Mouse (Mus musculus) inflammation-experienced regulatory T-cells, adult 6 months (primary cell): Measurements from ENCODE around the gene Hsd17b14. TPM values are rescaled to one million over a fixed set of nuclear protein-coding genes. Genes with fewer than 3 reads are reported as not detected.

Source experiments
- ATAC-seq: one replicate; pipeline ENCODE4 v1.8.0; 2017
- polyA plus RNA-seq, 3 experiments: library from polyadenylated mRNA; unstranded; fragments of 100-300 nt; shearing (Covaris generic); gene quantifications; one replicate each; pipeline ENCODE4 v1.2.1; 2017

Hsd17b14 gene
- polyA plus RNA-seq, 3 experiments from 2014 or later: 0.82 to 0.95 (median 0.91) TPM

GRCm38 (mm10) chr7:45567780-45568516, 13.3 kb downstream of the Hsd17b14 start:
- ATAC-seq: peak; percentile 96

DNA sequence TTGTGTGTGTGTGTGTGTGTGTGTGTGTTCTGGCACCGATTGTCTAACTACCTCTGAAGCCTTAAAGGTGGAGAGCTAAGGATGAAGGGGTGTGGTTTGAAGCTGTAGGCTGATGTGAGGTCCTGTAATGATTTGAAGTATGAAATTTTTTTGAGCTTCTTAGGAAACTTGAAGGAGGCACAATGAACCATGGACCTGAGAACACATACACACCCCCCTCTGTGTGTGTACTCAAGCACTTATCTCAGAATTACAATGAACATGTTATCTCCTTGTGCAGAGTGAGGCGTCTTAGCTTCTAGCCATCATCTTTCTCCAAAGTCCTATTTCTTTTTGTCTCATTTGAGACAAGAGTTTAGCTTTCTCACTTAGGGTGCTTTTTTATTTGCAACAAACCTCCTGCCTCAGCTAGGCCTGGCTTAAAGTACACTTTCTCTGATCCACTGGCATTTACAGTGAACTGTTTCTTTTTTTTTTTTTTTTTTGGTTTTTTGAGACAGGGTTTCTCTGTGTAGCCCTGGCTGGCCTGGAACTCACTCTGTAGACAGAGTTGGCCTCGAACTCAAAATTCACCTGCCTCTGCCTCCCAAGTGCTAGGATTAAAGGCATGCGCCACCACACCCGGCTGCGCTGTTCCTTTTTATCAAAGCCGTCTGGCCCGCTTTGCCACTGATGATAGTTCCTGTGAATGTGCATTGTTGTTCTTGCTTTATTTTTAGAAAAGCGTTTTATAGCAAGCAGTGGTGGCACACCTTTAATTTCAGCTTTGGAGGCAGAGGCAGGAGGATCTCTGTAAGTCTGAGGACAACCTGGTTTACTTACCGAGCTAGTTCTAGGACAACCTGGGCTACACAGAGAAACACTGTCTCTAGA, 14.1 kb downstream of the Hsd17b14 start:
- no peak for ATAC-seq

DNA sequence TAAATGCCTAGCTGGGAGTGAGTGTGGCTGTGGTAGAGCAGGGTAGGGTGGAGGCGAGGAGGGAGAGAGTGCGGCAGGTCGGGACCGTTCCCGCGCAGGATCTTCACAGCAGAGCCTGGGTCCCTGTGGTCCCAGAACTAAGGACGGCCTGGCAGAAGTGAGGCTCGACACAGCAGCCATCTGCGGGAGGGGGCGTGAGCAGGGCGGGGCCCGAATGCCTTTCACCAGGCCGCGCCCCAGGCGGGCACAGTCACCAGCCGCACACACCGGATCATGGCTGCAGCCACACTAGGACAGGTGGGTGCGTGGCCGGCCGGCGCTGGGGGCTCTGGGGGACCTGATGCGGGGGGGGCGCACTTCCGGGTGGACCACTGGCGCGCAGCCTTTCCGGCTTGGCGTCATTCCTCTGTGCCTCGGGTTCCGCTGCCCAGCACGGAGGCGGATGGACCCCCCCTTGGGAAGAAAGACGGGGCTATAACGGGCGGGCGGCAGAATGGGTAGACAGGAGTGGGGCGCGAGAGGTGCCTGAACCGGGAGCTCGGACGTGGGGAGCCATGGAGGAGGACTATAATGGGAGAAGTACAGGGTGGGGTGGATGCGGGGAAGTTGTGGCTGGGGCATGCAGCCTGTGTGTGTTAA, 15.5 kb downstream of the Hsd17b14 start, which contains the start of gene Bcat2:
Gene Bcat2 (plus strand): TSS at position 51 of the 639 bp plus-strand sequence.
- ATAC-seq: peak; percentile 67

DNA sequence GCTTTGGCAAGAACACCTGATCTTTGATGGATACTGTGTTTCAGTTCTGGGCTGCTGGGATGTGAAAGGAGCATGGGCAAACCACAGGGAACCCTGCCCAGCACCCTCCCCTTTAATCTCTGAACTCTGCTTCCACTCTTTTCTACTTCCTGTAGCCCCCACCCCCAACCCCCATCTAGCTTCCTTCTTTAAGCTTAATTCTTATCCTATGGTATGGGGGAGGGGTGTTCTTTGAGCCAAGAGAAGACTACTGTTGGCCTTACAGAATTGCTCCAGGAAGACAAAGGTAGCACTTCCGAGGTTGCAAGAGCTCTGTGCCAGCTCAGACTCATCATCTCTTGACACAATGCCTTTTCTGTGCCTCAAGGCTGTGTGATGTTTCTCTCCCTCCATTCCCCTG, 17.3 kb downstream of the Hsd17b14 start:
- no peak for ATAC-seq

GRCm38 (mm10) chr7:45573954-45574353, 19.3 kb downstream of the Hsd17b14 start:
- ATAC-seq: no peak

DNA sequence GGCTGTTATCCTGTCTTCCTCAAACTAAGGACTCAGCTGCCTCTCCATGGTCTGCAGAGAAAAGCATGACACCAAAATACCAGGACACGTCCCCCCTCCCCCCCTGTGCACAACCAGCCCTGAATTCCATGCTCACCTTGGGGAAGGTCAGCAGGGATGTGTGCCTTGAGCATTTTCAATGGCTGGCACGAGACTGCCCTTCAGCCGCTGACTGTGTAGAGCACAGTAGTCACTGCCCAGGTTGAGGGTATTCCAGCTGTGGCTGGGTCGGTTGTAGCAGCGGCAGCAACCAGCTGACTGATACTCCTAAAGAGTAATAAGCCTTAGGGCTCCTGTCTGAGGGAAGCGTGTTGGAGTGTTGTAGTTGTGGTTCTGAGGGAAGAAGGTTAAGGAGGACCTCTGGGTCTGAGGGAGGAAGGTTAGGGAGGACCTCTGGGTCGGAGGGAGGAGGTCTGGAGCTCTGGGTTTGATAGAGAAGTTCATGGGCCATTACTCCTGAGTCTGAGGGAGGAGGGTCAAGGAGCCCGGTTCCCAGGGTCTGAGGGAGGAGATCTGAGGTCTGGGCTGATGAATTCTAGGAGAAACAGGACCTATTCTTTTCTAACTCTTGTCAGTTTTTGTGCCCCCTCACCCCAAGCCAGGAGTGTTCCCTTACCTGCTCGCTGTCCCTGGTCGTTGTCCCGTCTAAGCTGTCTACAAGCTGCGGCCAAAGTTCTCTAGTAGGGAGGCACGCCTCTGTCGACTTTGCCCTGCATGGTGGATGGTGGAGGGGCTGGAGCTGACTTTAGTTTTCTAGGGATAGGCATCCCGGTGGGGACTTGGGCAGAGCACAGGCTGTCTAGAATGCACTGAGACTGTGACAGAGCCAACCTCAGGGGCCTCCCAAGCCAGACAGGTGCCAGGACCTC, 20.0 kb downstream of the Hsd17b14 start:
- ATAC-seq: no peak

DNA sequence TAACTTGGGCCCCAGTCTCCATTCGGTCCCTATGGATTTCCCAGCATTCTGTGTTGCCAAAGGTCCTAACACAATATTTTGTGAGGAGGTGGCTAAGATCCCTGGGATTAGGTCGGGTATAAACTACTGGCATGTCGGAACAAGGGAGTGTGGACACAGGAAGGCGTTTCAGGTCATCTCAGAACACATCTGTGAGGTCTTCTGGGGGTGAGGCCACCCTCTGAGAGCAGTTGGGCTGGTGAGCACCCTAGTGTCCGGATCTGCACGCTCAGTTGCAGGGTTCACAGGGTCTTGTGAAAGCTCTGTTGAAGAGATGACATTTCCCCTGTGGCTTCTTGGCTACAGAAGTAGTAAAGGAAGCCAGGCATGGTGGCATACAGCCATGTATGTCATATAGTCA, 31.2 kb downstream of the Hsd17b14 start:
- no peak for ATAC-seq

DNA sequence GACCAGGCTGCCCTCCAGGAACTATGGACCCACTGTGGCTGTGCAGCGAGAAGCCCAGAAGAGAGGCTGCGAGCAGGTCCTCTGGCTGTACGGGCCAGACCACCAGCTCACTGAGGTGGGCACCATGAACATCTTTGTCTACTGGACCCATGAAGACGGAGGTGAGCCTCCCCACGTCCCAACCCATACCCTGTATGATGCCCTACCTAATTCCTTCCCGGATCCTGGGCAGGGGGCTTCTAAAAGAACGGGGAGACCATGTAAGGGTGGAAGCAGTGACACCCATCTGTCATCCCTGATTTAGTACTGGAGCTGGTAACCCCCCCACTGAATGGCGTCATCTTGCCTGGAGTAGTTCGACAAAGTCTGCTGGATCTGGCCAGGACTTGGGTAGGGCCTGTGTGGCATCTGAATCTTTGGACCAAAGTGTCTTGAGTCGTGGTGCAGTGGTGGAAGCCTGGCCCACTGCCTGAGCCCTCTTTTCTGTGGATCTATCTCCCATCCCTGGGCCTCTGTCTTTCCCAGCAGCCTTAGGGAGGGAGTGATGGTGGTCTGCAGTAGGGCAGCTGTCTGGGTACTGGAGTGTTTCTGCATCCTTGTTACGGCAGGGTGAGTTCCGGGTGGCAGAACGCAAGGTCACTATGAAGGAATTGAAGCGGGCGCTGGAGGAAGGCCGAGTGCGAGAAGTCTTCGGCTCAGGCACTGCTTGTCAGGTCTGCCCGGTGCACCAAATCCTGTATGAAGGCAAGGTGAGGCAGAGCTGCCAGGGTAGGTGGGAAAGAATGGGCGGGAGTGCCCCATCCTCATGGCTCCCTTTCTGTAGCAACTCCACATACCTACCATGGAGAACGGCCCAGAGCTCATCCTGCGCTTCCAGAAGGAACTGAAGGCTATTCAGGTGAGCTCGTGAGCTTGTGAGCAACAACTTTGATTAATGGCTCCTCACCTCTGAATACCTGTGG, 33.2 kb downstream of the Hsd17b14 start:
- no peak for ATAC-seq

DNA sequence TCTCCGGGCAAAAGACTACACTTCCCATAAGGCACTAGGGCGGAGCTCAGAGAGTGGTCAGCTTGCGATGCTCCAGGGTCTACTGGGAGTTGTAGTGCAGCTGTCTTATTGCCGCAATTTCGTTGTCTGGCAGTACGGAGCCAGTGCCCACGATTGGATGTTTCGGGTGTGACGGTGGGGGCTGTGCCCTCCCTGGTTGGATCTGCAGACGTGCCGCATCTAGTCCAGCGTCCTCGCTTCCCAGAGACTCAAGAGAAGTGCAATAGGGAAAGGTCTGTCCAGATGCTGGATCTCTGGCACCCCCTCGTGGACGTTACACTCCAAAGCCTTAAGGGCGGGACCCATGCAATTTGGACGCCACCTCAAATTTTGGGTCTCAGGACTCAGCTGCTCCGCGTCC, 34.5 kb downstream of the Hsd17b14 start:
- ATAC-seq: peak; percentile 62

DNA sequence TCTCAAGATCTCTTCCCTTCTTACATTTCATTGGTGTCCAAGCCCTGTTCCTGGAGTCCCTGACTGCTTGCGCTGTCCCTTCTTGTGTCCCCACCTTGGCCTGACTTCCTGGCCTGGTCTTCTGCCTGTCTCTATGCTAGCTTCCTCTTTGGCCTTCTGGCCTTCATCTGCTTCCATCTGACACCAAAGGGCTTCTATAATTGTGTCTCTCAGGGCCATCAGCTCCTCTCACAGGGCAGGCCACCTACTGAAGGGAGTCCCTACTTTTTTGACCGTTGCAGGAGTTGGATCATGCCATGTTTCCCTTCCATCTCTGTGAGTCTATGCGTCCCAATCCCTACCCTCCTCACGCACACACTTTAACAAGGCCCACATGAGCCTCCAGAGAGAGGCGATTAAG, 35.2 kb downstream of the Hsd17b14 start:
- ATAC-seq: no peak

DNA sequence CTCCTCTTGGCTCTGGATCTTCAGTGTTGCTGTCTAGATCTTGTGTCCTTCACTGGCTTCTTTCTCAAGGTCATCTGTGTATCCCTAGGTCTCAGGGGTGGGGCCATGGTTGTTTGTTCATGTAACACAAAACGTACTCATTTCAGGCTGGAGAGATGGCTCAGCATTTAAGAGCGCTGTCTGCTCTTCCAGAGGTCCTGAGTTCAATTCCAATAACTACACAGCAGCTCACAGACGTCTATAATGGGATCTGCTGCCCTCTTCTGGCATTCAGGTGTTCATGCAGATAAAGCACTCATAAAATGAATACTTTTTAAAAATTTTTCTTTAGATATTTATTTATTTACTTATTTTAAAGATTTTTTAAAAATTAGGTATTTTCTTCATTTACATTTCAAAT, 36.2 kb downstream of the Hsd17b14 start:
- no peak for ATAC-seq

DNA sequence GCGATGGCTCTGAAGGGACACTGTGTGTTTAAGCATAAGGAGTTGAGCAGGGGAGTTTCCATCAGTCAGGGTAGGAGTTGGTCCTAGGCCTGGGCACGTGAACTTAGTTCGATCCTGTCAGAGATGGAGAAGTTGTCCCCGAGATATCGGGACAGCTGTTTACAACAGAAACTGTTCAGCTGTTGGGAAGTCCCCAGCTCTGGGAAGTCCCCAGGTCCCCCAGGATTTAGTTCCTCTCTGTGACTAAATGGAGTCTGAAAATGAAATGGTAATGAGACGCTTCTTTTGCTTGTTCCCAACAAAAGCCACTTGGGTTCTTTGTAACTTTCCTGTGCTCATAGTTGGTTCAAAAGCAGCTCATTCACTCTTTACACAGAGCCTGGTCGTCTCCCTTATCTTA, 37.2 kb downstream of the Hsd17b14 start:
- peak; percentile 60 for ATAC-seq

- peak; percentile 51 for ATAC-seq
These were observed 38.6 kb downstream of the Hsd17b14 start for GRCm38 (mm10) chr7:45593118-45593815.

DNA sequence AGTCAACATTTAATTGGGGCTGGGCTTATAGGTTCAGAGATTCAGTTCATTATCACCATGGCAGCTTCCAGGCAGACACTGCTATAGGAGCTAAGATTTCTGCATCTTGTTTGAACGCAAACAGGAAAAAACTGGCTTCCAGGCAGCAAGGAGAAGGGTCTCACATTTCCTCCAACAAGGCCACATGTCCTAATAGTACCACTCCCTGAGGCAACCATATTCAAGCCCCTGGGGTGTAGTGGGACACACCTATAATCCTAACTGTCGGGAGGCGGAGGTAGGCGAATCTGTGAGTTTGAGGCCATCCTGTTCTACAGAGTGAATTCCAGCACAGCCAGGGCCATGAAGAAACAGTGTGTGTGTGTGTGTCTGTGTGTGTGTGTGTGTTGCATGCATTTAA, 40.5 kb downstream of the Hsd17b14 start:
- ATAC-seq: no peak

GRCm38 (mm10) chr7:45596107-45596506, 41.4 kb downstream of the Hsd17b14 start:
- ATAC-seq: no peak

- ATAC-seq: no peak
These were observed 42.3 kb downstream of the Hsd17b14 start for GRCm38 (mm10) chr7:45597013-45597412.

DNA sequence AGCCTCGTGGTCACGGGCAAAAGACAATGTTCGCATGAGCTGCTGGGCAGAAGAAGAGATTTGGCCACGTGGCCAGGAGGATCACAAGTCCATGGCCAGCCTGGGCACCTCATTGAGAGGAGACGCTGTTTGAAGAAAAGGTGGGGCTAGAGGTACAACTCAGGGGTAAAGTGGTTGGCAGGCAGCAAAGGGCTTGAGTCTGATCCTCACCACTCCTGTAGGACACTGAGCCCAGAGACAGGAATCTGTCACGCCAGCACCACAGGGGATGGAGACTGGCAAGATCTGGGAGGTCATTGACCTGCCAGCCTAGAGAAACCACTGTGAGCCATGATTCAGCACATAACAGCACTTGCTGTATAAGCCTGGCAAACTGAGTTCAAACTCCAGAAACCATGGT, 42.8 kb downstream of the Hsd17b14 start:
- ATAC-seq: no peak

- ATAC-seq: no peak
These were observed 44.5 kb downstream of the Hsd17b14 start for GRCm38 (mm10) chr7:45598960-45599879.

DNA sequence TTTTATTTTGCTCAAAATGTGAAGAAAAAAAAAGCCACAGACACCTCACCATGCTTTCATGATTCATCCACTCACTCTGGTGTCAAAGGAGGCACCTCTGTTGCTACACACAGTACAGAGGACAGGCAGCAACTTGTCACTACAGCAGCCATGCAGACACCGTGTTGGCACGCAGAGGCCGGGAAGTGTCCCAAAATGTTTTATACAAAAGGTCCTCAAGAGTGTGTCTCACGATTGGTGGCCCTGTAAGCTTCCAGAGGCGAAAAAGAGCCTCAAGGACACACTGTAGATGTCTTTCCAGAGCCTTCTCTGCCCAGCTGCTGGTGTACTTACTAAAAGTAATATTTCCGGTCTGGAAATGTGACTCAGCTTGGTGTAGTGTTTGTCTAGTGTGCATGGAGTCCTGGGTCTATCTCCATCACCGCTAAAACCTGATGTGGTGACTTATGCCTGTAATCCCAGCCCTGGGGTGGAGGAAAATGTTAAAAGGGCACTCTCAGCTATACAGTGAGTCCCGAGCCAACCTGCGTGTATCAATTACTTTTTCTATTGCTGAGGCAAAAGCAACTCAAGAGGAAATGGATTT, 51.1 kb downstream of the Hsd17b14 start:
- no peak for ATAC-seq
